Comparison of ENCODE assay signal across 24 mouse cellular contexts in the genomic region with DNA sequence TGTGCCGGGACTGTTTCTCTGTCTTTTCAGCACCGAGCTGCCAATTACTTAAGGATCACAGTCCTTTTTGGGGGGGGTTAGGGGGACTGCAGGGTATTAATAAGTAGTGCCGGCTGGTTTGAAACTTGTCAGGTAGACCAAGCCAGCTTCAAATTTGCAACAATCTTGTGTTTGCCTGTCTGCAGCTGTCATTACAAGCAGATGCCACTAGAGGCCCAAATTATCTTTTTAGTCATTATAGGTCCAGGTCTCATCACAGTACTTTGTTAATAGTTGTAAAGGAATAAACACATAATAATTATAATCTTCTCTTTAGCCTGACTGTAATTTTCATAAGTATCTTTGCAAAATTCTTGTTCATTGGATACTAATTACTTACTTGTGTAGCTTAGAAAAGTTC. TPM values are rescaled to one million over a fixed set of nuclear protein-coding genes. Genes with fewer than 3 reads are reported as not detected.
DNase-seq lines count a peak whose midpoint lies in the region; ATAC-seq and TF ChIP-seq lines count a peak whose summit lies in the region.
"Had no signal": no experiment of that assay in that cellular context is flagged by ENCODE, and none has a peak within 500 bp of the region (broad histone marks: within the 10 kb centered on the region; RNA-seq: fewer than 3 reads in every experiment).

No protein-coding gene starts in this region.

- TF ChIP-seq CTCF in kidney, postnatal 0 days (IDR thresholded peaks at IDR 0.05; ENCODE audit: low read depth) = peak; percentile 48
- TF ChIP-seq CTCF in stomach, postnatal 0 days (IDR thresholded peaks at IDR 0.05; ENCODE audit: low read depth) = peak; percentile 54

- no peak for TF ChIP-seq EP300 in stomach, postnatal 0 days (optimal IDR thresholded peaks at IDR 0.05)

- no peaks in the 10 kb centered on the region for H3K36me3 ChIP-seq in forebrain, embryonic 14.5 days (ENCODE audit: control insufficient read depth, insufficient read depth, low read length)
- H3K36me3 ChIP-seq in forebrain, embryonic 12.5 days (replicated peaks) = no peaks in the 10 kb centered on the region
- H3K36me3 ChIP-seq in kidney, postnatal 0 days (ENCODE audit: insufficient read depth, low read length) = no peaks in the 10 kb centered on the region
- no peaks in the 10 kb centered on the region for H3K36me3 ChIP-seq in midbrain, embryonic 14.5 days (ENCODE audit: control insufficient read depth, insufficient read depth, low read length)
- no peaks in the 10 kb centered on the region for H3K36me3 ChIP-seq in midbrain, embryonic 15.5 days (replicated peaks)
- H3K36me3 ChIP-seq in stomach, postnatal 0 days (ENCODE audit: control insufficient read depth, insufficient read depth, low read length) = no peaks in the 10 kb centered on the region
- H3K36me3 ChIP-seq: embryonic facial prominence, embryonic 12.5 days; kidney, embryonic 15.5 days; midbrain, embryonic 12.5 days; neural tube, embryonic 15.5 days; stomach, embryonic 15.5 days had no signal

- peak; percentile 30 for DNase-seq in forebrain, embryonic 14.5 days (ENCODE audit: low spot score)
- DNase-seq in kidney, postnatal 0 days (ENCODE audit: low spot score) = no peak
- DNase-seq in kidney, adult 9 months = no peak
- DNase-seq in midbrain, embryonic 14.5 days = peak; percentile 35
- no peak for DNase-seq in stomach, postnatal 0 days (ENCODE audit: low spot score)
- DNase-seq in gastrocnemius, adult 18-20 months (ENCODE audit: low spot score) = no peak
- DNase-seq: adrenal gland, postnatal 36 days; cerebellum, adult 18-20 months; heart, adult 11 months; lung, adult 2 months; right cerebral cortex, postnatal 25 days; thymus, adult 2 months had no signal

- H3K27me3 ChIP-seq in forebrain, embryonic 14.5 days (replicated peaks; ENCODE audit: control insufficient read depth, insufficient read depth, low read length) = no peaks in the 10 kb centered on the region
- no peaks in the 10 kb centered on the region for H3K27me3 ChIP-seq in forebrain, embryonic 12.5 days
- no peaks in the 10 kb centered on the region for H3K27me3 ChIP-seq in kidney, postnatal 0 days (ENCODE audit: insufficient read depth, low read length)
- H3K27me3 ChIP-seq in midbrain, embryonic 14.5 days (ENCODE audit: control insufficient read depth, insufficient read depth, low read length) = no peaks in the 10 kb centered on the region
- H3K27me3 ChIP-seq in midbrain, embryonic 15.5 days (replicated peaks) = no peaks in the 10 kb centered on the region
- H3K27me3 ChIP-seq in stomach, postnatal 0 days (ENCODE audit: control insufficient read depth, insufficient read depth, low read length) = no peaks in the 10 kb centered on the region
- H3K27me3 ChIP-seq: embryonic facial prominence, embryonic 12.5 days; kidney, embryonic 15.5 days; midbrain, embryonic 12.5 days; neural tube, embryonic 15.5 days; stomach, embryonic 15.5 days had no signal

- no peak for ATAC-seq in forebrain, embryonic 14.5 days
- no peak for ATAC-seq in forebrain, embryonic 12.5 days (ENCODE audit: low FRiP score)
- no peak for ATAC-seq in kidney, postnatal 0 days (replicated peaks; ENCODE audit: low FRiP score, low read depth)
- no peak for ATAC-seq in midbrain, embryonic 14.5 days (ENCODE audit: low FRiP score, low TSS enrichment)
- ATAC-seq in midbrain, embryonic 15.5 days (replicated peaks) = no peak
- ATAC-seq in stomach, postnatal 0 days (ENCODE audit: low FRiP score, low TSS enrichment) = no peak
- ATAC-seq: forebrain, embryonic 16.5 days; inflammation-experienced regulatory T-cells, adult 6 months had no signal

- no peaks in the 10 kb centered on the region for H3K4me1 ChIP-seq in forebrain, embryonic 14.5 days (ENCODE audit: control insufficient read depth, insufficient read depth, low read length)
- H3K4me1 ChIP-seq in forebrain, embryonic 12.5 days = no peaks in the 10 kb centered on the region
- H3K4me1 ChIP-seq in kidney, postnatal 0 days (replicated peaks; ENCODE audit: insufficient read depth, low read length) = no peaks in the 10 kb centered on the region
- no peaks in the 10 kb centered on the region for H3K4me1 ChIP-seq in midbrain, embryonic 14.5 days (ENCODE audit: control insufficient read depth, insufficient read depth, low read length)
- H3K4me1 ChIP-seq in midbrain, embryonic 15.5 days = no peaks in the 10 kb centered on the region
- no peaks in the 10 kb centered on the region for H3K4me1 ChIP-seq in stomach, postnatal 0 days (replicated peaks; ENCODE audit: control insufficient read depth, insufficient read depth)
- H3K4me1 ChIP-seq: kidney, embryonic 15.5 days; midbrain, embryonic 12.5 days; neural tube, embryonic 15.5 days; stomach, embryonic 15.5 days had no signal

- no peaks in the 10 kb centered on the region for H3K9me3 ChIP-seq in forebrain, embryonic 14.5 days (replicated peaks; ENCODE audit: control insufficient read depth, low read length)
- no peaks in the 10 kb centered on the region for H3K9me3 ChIP-seq in forebrain, embryonic 12.5 days
- no peaks in the 10 kb centered on the region for H3K9me3 ChIP-seq in kidney, postnatal 0 days (replicated peaks; ENCODE audit: low read length)
- no peaks in the 10 kb centered on the region for H3K9me3 ChIP-seq in midbrain, embryonic 14.5 days (ENCODE audit: control insufficient read depth, low read length)
- no peaks in the 10 kb centered on the region for H3K9me3 ChIP-seq in midbrain, embryonic 15.5 days
- no peaks in the 10 kb centered on the region for H3K9me3 ChIP-seq in stomach, postnatal 0 days (ENCODE audit: control insufficient read depth, low read length)
- H3K9me3 ChIP-seq: embryonic facial prominence, embryonic 12.5 days; kidney, embryonic 15.5 days; midbrain, embryonic 12.5 days; stomach, embryonic 15.5 days had no signal

- no peak overlapping the region for H3K4me3 ChIP-seq in forebrain, embryonic 14.5 days (ENCODE audit: low read depth, low read length)
- H3K4me3 ChIP-seq in forebrain, embryonic 12.5 days (replicated peaks) = no peak overlapping the region
- no peak overlapping the region for H3K4me3 ChIP-seq in kidney, postnatal 0 days (replicated peaks; ENCODE audit: low read depth, low read length)
- H3K4me3 ChIP-seq in midbrain, embryonic 14.5 days (replicated peaks; ENCODE audit: low read depth, low read length) = no peak overlapping the region
- H3K4me3 ChIP-seq in midbrain, embryonic 15.5 days = no peak overlapping the region
- no peak overlapping the region for H3K4me3 ChIP-seq in stomach, postnatal 0 days (ENCODE audit: low read depth, low read length)
- H3K4me3 ChIP-seq: embryonic facial prominence, embryonic 12.5 days; erythroblast, embryonic 14.5 days; kidney, embryonic 15.5 days; midbrain, embryonic 12.5 days; neural tube, embryonic 15.5 days; stomach, embryonic 15.5 days had no signal

- no peak overlapping the region for H3K27ac ChIP-seq in forebrain, embryonic 14.5 days (ENCODE audit: low read depth, low read length)
- no peak overlapping the region for H3K27ac ChIP-seq in forebrain, embryonic 12.5 days
- H3K27ac ChIP-seq in kidney, postnatal 0 days = no peak overlapping the region
- H3K27ac ChIP-seq in midbrain, embryonic 14.5 days (replicated peaks; ENCODE audit: low read depth, low read length) = no peak overlapping the region
- H3K27ac ChIP-seq in midbrain, embryonic 15.5 days = no peak overlapping the region
- no peak overlapping the region for H3K27ac ChIP-seq in stomach, postnatal 0 days (replicated peaks)
- H3K27ac ChIP-seq: embryonic facial prominence, embryonic 12.5 days; kidney, embryonic 15.5 days; macrophage; midbrain, embryonic 12.5 days; neural tube, embryonic 15.5 days; stomach, embryonic 15.5 days had no signal

- no peak overlapping the region for H3K4me2 ChIP-seq in forebrain, embryonic 14.5 days (ENCODE audit: low read length)
- no peak overlapping the region for H3K4me2 ChIP-seq in forebrain, embryonic 12.5 days
- H3K4me2 ChIP-seq in kidney, postnatal 0 days (ENCODE audit: low read length) = no peak overlapping the region
- H3K4me2 ChIP-seq in midbrain, embryonic 14.5 days (ENCODE audit: low read length) = no peak overlapping the region
- H3K4me2 ChIP-seq in midbrain, embryonic 15.5 days = no peak overlapping the region
- no peak overlapping the region for H3K4me2 ChIP-seq in stomach, postnatal 0 days (replicated peaks; ENCODE audit: low read depth)
- H3K4me2 ChIP-seq: embryonic facial prominence, embryonic 12.5 days; kidney, embryonic 15.5 days; midbrain, embryonic 12.5 days; neural tube, embryonic 15.5 days; stomach, embryonic 15.5 days had no signal

- no peak overlapping the region for H3K9ac ChIP-seq in forebrain, embryonic 14.5 days (ENCODE audit: low read length)
- no peak overlapping the region for H3K9ac ChIP-seq in forebrain, embryonic 12.5 days
- no peak overlapping the region for H3K9ac ChIP-seq in kidney, postnatal 0 days (ENCODE audit: low read depth, low read length)
- no peak overlapping the region for H3K9ac ChIP-seq in midbrain, embryonic 14.5 days (replicated peaks; ENCODE audit: low read length)
- H3K9ac ChIP-seq in midbrain, embryonic 15.5 days = no peak overlapping the region
- no peak overlapping the region for H3K9ac ChIP-seq in stomach, postnatal 0 days (ENCODE audit: low read length)
- H3K9ac ChIP-seq: embryonic facial prominence, embryonic 12.5 days; kidney, embryonic 15.5 days; midbrain, embryonic 12.5 days; neural tube, embryonic 15.5 days; stomach, embryonic 15.5 days had no signal

- WGBS in forebrain, embryonic 14.5 days = 57% methylated on average over 3 of the region's 3 CpGs
- WGBS in forebrain, embryonic 12.5 days = 62% methylated on average over 3 of the region's 3 CpGs
- WGBS in kidney, postnatal 0 days = 62% methylated on average over 3 of the region's 3 CpGs
- WGBS in midbrain, embryonic 14.5 days = 56% methylated on average over 3 of the region's 3 CpGs
- WGBS in midbrain, embryonic 15.5 days = 45% methylated on average over 3 of the region's 3 CpGs
- WGBS in stomach, postnatal 0 days = 63% methylated on average over 3 of the region's 3 CpGs

RNA-seq across cellular contexts. Expression of gene Nsun7, which starts 14.7 kb away (rescaled TPM):
- 0.74 and 1.2 TPM in 2 replicates for polyA plus RNA-seq in forebrain, embryonic 14.5 days (2014; fragmentation: Nextera tagmentation; extraction: Ambion mirVana)
- polyA plus RNA-seq in forebrain, embryonic 12.5 days (2016; fragmentation: Nextera tagmentation; extraction: Ambion mirVana) = 1.2 and 1.9 TPM in 2 replicates
- polyA plus RNA-seq in kidney, postnatal 0 days (2015; fragmentation: Nextera tagmentation; extraction: Ambion mirVana) = 0.38 and 0.46 TPM in 2 replicates
- polyA plus RNA-seq in midbrain, embryonic 14.5 days (2014; fragmentation: Nextera tagmentation; extraction: Ambion mirVana) = 1.4 and 1.7 TPM in 2 replicates
- 2.1 and 2.6 TPM in 2 replicates for polyA plus RNA-seq in midbrain, embryonic 15.5 days (2015; fragmentation: Nextera tagmentation; extraction: Ambion mirVana)
- 0.06 and 0.10 TPM in 2 replicates for polyA plus RNA-seq in stomach, postnatal 0 days (2015; fragmentation: Nextera tagmentation; extraction: Ambion mirVana)
- total RNA-seq in gastrocnemius, adult 18-20 months (2021) = under 1 TPM in 1 of 2 experiments, not detected in 1; 0.18 TPM
- polyA plus RNA-seq: erythroblast, embryonic 14.5 days; large intestine, adult 2 months; macrophage had no signal

Comparison
In these comparisons a context has a peak if more than half of its experiments do, and no peak if none do; other contexts are left out.
1. DNase-seq: peak in forebrain, embryonic 14.5 days (single experiment) and midbrain, embryonic 14.5 days (single experiment); none in kidney, postnatal 0 days (single experiment), kidney, adult 9 months (single experiment), stomach, postnatal 0 days (single experiment) and gastrocnemius, adult 18-20 months (single experiment).